ENCODE assay signal across 8 mouse cellular contexts in genomic region chr5:105761848-105762482, GRCm38 (mm10).
A peak's percentile ranks its signal among the peaks of the same experiment; 100 is the strongest.
DNase-seq lines count a peak whose midpoint lies in the region; ATAC-seq and TF ChIP-seq lines count a peak whose summit lies in the region.

No protein-coding gene starts in this region.

- H3K4me2 ChIP-seq in embryonic facial prominence, embryonic 11.5 days (ENCODE audit: low read depth, low read length) = no peak overlapping the region
- H3K4me2 ChIP-seq in hindbrain, embryonic 11.5 days (replicated peaks; ENCODE audit: low read depth, low read length) = no peak overlapping the region
- no peak overlapping the region for H3K4me2 ChIP-seq in liver, embryonic 12.5 days

- peak; percentile 23 to 54 for DNase-seq in layer of hippocampus, adult 18-20 months (ENCODE audit: low spot score in 2 of 2)
- no peak for DNase-seq in layer of hippocampus, postnatal 14 days (ENCODE audit: low spot score in 2 of 2)
- peak; percentile 83 for DNase-seq in embryonic facial prominence, embryonic 11.5 days (ENCODE audit: low spot score)
- DNase-seq in hindbrain, embryonic 11.5 days (ENCODE audit: low spot score) = peak; percentile 53
- DNase-seq in retina, embryonic 14.5 days (ENCODE audit: low spot score) = peak; percentile 46
- DNase-seq in thymus, adult 2 months = no peak
- no peak for DNase-seq in adrenal gland, postnatal 4 days (ENCODE audit: low spot score in 2 of 2)

- no peaks in the 10 kb centered on the region for H3K36me3 ChIP-seq in embryonic facial prominence, embryonic 11.5 days (replicated peaks; ENCODE audit: control insufficient read depth, insufficient read depth, low read depth, low read length)
- no peaks in the 10 kb centered on the region for H3K36me3 ChIP-seq in hindbrain, embryonic 11.5 days (ENCODE audit: control insufficient read depth, insufficient read depth, low read length)
- no peaks in the 10 kb centered on the region for H3K36me3 ChIP-seq in thymus, adult 2 months (ENCODE audit: control insufficient read depth, insufficient read depth, low read length)
- H3K36me3 ChIP-seq in liver, embryonic 12.5 days = peaks cover 11% of the 10 kb centered on the region

- no peaks in the 10 kb centered on the region for H3K9me3 ChIP-seq in embryonic facial prominence, embryonic 11.5 days (replicated peaks; ENCODE audit: control insufficient read depth, low read length)
- no peaks in the 10 kb centered on the region for H3K9me3 ChIP-seq in hindbrain, embryonic 11.5 days (ENCODE audit: control insufficient read depth, low read length)
- H3K9me3 ChIP-seq in liver, embryonic 12.5 days (replicated peaks) = no peaks in the 10 kb centered on the region

- H3K4me3 ChIP-seq in embryonic facial prominence, embryonic 11.5 days (ENCODE audit: low read depth, low read length) = no peak overlapping the region
- H3K4me3 ChIP-seq in hindbrain, embryonic 11.5 days (ENCODE audit: low read depth, low read length) = no peak overlapping the region
- H3K4me3 ChIP-seq in thymus, adult 2 months (ENCODE audit: control insufficient read depth, insufficient read depth, low read length) = no peak overlapping the region
- H3K4me3 ChIP-seq in liver, embryonic 12.5 days = no peak overlapping the region

- ATAC-seq in embryonic facial prominence, embryonic 11.5 days (replicated peaks; ENCODE audit: insufficient number of reproducible peaks, low FRiP score, low TSS enrichment, low read depth) = no peak
- ATAC-seq in hindbrain, embryonic 11.5 days (ENCODE audit: low FRiP score) = no peak; the same call in 1 of the 2 replicates
- ATAC-seq in liver, embryonic 12.5 days = no peak

- 36% methylated on average over 11 of the region's 11 CpGs for WGBS in embryonic facial prominence, embryonic 11.5 days
- 42% methylated on average over 11 of the region's 11 CpGs for WGBS in hindbrain, embryonic 11.5 days
- 84% methylated on average over 11 of the region's 11 CpGs for WGBS in thymus, adult 2 months
- WGBS in liver, embryonic 12.5 days (ENCODE audit: insufficient replicate concordance) = 70% methylated on average over 11 of the region's 11 CpGs

- no peak overlapping the region for H3K9ac ChIP-seq in embryonic facial prominence, embryonic 11.5 days (replicated peaks; ENCODE audit: low read length)
- H3K9ac ChIP-seq in hindbrain, embryonic 11.5 days (ENCODE audit: low read depth, low read length) = no peak overlapping the region
- H3K9ac ChIP-seq in liver, embryonic 12.5 days = no peak overlapping the region

- no peaks in the 10 kb centered on the region for H3K27me3 ChIP-seq in embryonic facial prominence, embryonic 11.5 days (ENCODE audit: control insufficient read depth, insufficient read depth, low read length)
- no peaks in the 10 kb centered on the region for H3K27me3 ChIP-seq in hindbrain, embryonic 11.5 days (ENCODE audit: control insufficient read depth, insufficient read depth, low read length)
- H3K27me3 ChIP-seq in thymus, adult 2 months (ENCODE audit: control insufficient read depth, insufficient read depth, low read length) = no peaks in the 10 kb centered on the region
- H3K27me3 ChIP-seq in liver, embryonic 12.5 days (replicated peaks) = no peaks in the 10 kb centered on the region

- TF ChIP-seq POLR2A in thymus, adult 2 months (IDR thresholded peaks at IDR 0.05; ENCODE audit: control insufficient read depth, extremely low read depth, insufficient read depth, low read length, poor library complexity) = no peak

- no peak for TF ChIP-seq CTCF in thymus, adult 2 months (IDR thresholded peaks at IDR 0.05; ENCODE audit: borderline replicate concordance, control insufficient read depth, extremely low read depth, insufficient read depth, low read length, poor library complexity)

- H3K4me1 ChIP-seq in embryonic facial prominence, embryonic 11.5 days (ENCODE audit: control insufficient read depth, insufficient read depth, low read length) = no peaks in the 10 kb centered on the region
- no peaks in the 10 kb centered on the region; the same call in 1 of the 2 replicates for H3K4me1 ChIP-seq in hindbrain, embryonic 11.5 days (replicated peaks; ENCODE audit: control insufficient read depth, insufficient read depth, low read length)
- H3K4me1 ChIP-seq in thymus, adult 2 months (replicated peaks; ENCODE audit: control insufficient read depth, insufficient read depth, low read length) = no peaks in the 10 kb centered on the region
- peaks cover 53% of the 10 kb centered on the region for H3K4me1 ChIP-seq in liver, embryonic 12.5 days

- H3K27ac ChIP-seq in embryonic facial prominence, embryonic 11.5 days (replicated peaks; ENCODE audit: low read depth, low read length) = peak overlapping the region; percentile 35; the same call in 1 of the 2 replicates
- H3K27ac ChIP-seq in hindbrain, embryonic 11.5 days (ENCODE audit: low read depth, low read length) = no peak overlapping the region
- no peak overlapping the region for H3K27ac ChIP-seq in thymus, adult 2 months (ENCODE audit: control insufficient read depth, insufficient read depth, low read length)
- H3K27ac ChIP-seq in liver, embryonic 12.5 days = no peak overlapping the region

Comparison
In these comparisons a context has a peak if more than half of its experiments do, and no peak if none do; other contexts are left out.
1. DNase-seq: peak in layer of hippocampus, adult 18-20 months (2 of 2), embryonic facial prominence, embryonic 11.5 days (single experiment), hindbrain, embryonic 11.5 days (single experiment) and retina, embryonic 14.5 days (single experiment); none in layer of hippocampus, postnatal 14 days (0 of 2), thymus, adult 2 months (single experiment) and adrenal gland, postnatal 4 days (0 of 2).